In the genomic region with DNA sequence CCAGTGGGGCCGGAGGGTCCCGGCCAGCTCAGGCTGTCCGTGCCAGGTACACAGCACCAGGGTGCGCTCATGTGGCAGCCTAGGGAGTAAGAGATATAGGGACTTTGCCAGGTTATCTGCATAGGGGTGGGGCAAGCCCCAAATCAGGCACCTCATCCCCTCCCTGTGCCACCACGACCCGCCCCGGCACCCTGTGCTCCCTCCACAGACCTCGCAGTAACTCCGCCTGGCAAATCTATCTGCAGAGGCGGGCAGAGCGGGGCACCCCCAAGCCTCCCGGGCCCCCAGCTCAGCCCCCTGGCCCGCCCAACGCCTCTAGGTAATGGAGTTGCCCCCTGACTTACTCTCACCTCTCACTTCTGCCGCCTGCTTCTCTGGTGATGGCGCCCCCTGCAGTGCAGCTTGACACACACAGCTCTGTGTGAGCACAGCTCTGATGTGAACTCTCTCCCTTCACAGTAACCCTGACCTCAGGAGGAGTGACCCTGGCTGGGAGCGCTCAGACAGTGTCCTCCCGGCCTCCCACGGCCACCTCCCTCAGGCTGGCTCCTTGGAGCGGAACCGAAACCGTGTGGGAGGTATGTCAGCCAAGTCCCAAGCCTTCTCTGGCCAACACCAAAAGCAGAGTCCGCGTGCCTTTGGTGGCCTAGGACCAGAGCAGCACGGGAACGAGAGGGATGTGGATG, we compare ENCODE assay signal across 11 mouse cellular contexts. TPM values are rescaled to one million over a fixed set of nuclear protein-coding genes. Genes with fewer than 3 reads are reported as not detected.
DNase-seq lines count a peak whose midpoint lies in the region; ATAC-seq and TF ChIP-seq lines count a peak whose summit lies in the region.
"Had no signal": no experiment of that assay in that cellular context is flagged by ENCODE, and none has a peak within 500 bp of the region (broad histone marks: within the 10 kb centered on the region; RNA-seq: fewer than 3 reads in every experiment).

No protein-coding gene starts in this region.

- no peak overlapping the region for H3K27ac ChIP-seq in midbrain, postnatal 0 days (ENCODE audit: low read depth, low read length)
- no peak overlapping the region for H3K27ac ChIP-seq in midbrain, embryonic 14.5 days (replicated peaks; ENCODE audit: low read depth, low read length)
- no peak overlapping the region for H3K27ac ChIP-seq in limb, embryonic 11.5 days (replicated peaks; ENCODE audit: low read depth, low read length)
- H3K27ac ChIP-seq: embryonic facial prominence, embryonic 15.5 days; macrophage had no signal

- H3K4me1 ChIP-seq in midbrain, postnatal 0 days (ENCODE audit: insufficient read depth, low read length), result no peaks in the 10 kb centered on the region
- H3K4me1 ChIP-seq in midbrain, embryonic 14.5 days (ENCODE audit: control insufficient read depth, insufficient read depth, low read length), result no peaks in the 10 kb centered on the region
- no peaks in the 10 kb centered on the region for H3K4me1 ChIP-seq in limb, embryonic 11.5 days (ENCODE audit: control insufficient read depth, insufficient read depth, low read length)
- H3K4me1 ChIP-seq: embryonic facial prominence, embryonic 15.5 days had no signal

- peak; percentile 53 for TF ChIP-seq CTCF in midbrain, postnatal 0 days (IDR thresholded peaks at IDR 0.05)

- 87% methylated on average over 26 of the region's 26 CpGs for WGBS in midbrain, postnatal 0 days
- WGBS in midbrain, embryonic 14.5 days, result 86% methylated on average over 26 of the region's 26 CpGs
- WGBS in limb, embryonic 11.5 days, result 87% methylated on average over 26 of the region's 26 CpGs

- intact Hi-C loops in left cerebral cortex, postnatal 25 days (cut with DNase I), result no loop called here

- H3K27me3 ChIP-seq in midbrain, postnatal 0 days (ENCODE audit: insufficient read depth, low read length), result no peaks in the 10 kb centered on the region
- H3K27me3 ChIP-seq in midbrain, embryonic 14.5 days (ENCODE audit: control insufficient read depth, insufficient read depth, low read length), result no peaks in the 10 kb centered on the region
- no peaks in the 10 kb centered on the region for H3K27me3 ChIP-seq in limb, embryonic 11.5 days (ENCODE audit: control insufficient read depth, insufficient read depth, low read length)
- H3K27me3 ChIP-seq: embryonic facial prominence, embryonic 15.5 days had no signal

- H3K9me3 ChIP-seq in midbrain, postnatal 0 days (ENCODE audit: low read length), result no peaks in the 10 kb centered on the region
- H3K9me3 ChIP-seq in midbrain, embryonic 14.5 days (ENCODE audit: control insufficient read depth, low read length), result no peaks in the 10 kb centered on the region
- no peaks in the 10 kb centered on the region for H3K9me3 ChIP-seq in limb, embryonic 11.5 days (ENCODE audit: control insufficient read depth, low read length)
- H3K9me3 ChIP-seq: embryonic facial prominence, embryonic 15.5 days had no signal

- no peak overlapping the region for H3K4me3 ChIP-seq in midbrain, postnatal 0 days (ENCODE audit: low read depth, low read length)
- no peak overlapping the region for H3K4me3 ChIP-seq in midbrain, embryonic 14.5 days (replicated peaks; ENCODE audit: low read depth, low read length)
- no peak overlapping the region for H3K4me3 ChIP-seq in limb, embryonic 11.5 days (ENCODE audit: low read depth, low read length)
- H3K4me3 ChIP-seq: embryonic facial prominence, embryonic 15.5 days had no signal

- H3K36me3 ChIP-seq in midbrain, postnatal 0 days (ENCODE audit: insufficient read depth, low read length), result peaks cover 89% of the 10 kb centered on the region
- H3K36me3 ChIP-seq in midbrain, embryonic 14.5 days (ENCODE audit: control insufficient read depth, insufficient read depth, low read length), result peaks cover 94% of the 10 kb centered on the region
- peaks cover 31% of the 10 kb centered on the region for H3K36me3 ChIP-seq in limb, embryonic 11.5 days (ENCODE audit: control insufficient read depth, insufficient read depth, low read length)

- no peak overlapping the region for H3K4me2 ChIP-seq in midbrain, postnatal 0 days (ENCODE audit: low read depth, low read length, poor library complexity, severe bottlenecking)
- H3K4me2 ChIP-seq in midbrain, embryonic 14.5 days (ENCODE audit: low read length), result no peak overlapping the region
- H3K4me2 ChIP-seq in limb, embryonic 11.5 days (ENCODE audit: low read depth, severe bottlenecking), result no peak overlapping the region
- H3K4me2 ChIP-seq: embryonic facial prominence, embryonic 15.5 days had no signal

- no peak for ATAC-seq in midbrain, postnatal 0 days (ENCODE audit: low FRiP score)
- no peak for ATAC-seq in midbrain, embryonic 14.5 days (ENCODE audit: low FRiP score, low TSS enrichment)
- peak; percentile 22; the same call in 1 of the 2 replicates for ATAC-seq in limb, embryonic 11.5 days (ENCODE audit: insufficient number of reproducible peaks, low FRiP score, low TSS enrichment, low read depth)

- no peak overlapping the region for H3K9ac ChIP-seq in midbrain, postnatal 0 days (replicated peaks; ENCODE audit: low read length, poor library complexity, severe bottlenecking)
- H3K9ac ChIP-seq in midbrain, embryonic 14.5 days (replicated peaks; ENCODE audit: low read length), result no peak overlapping the region
- H3K9ac ChIP-seq in limb, embryonic 11.5 days (ENCODE audit: low read length), result no peak overlapping the region
- H3K9ac ChIP-seq: embryonic facial prominence, embryonic 15.5 days had no signal

- peak; percentile 65 for DNase-seq in adrenal gland, postnatal 14 days
- no peak for DNase-seq in adrenal gland, adult 18-20 months (ENCODE audit: low spot score in 2 of 2)
- DNase-seq in midbrain, postnatal 0 days (ENCODE audit: low spot score), result no peak
- DNase-seq in midbrain, embryonic 14.5 days, result no peak
- no peak for DNase-seq in limb, embryonic 11.5 days (ENCODE audit: low spot score)
- peak; percentile 45 for DNase-seq in thymus, postnatal 25 days
- no peak for DNase-seq in left cerebral cortex, postnatal 25 days (ENCODE audit: low spot score in 2 of 2)
- no peak for DNase-seq in cerebellum, adult 8-10 months

RNA-seq across cellular contexts. Expression of a gene that starts 7.1 kb away (rescaled TPM):
- not detected in 2 replicates for total RNA-seq in adrenal gland, postnatal 14 days (2021)
- not detected for total RNA-seq in adrenal gland, adult 18-20 months (2021)
- not detected in 2 replicates for total RNA-seq in midbrain, postnatal 0 days (2014; rRNA removed)
- polyA plus RNA-seq in midbrain, postnatal 0 days (2015; fragmentation: Nextera tagmentation; extraction: Ambion mirVana), result not detected in 2 replicates
- polyA plus RNA-seq in midbrain, embryonic 14.5 days (2014; fragmentation: Nextera tagmentation; extraction: Ambion mirVana), result not detected in 2 replicates
- not detected in 2 replicates for polyA plus RNA-seq in limb, embryonic 11.5 days (2014; fragmentation: Nextera tagmentation; extraction: Ambion mirVana)
- total RNA-seq in left cerebral cortex, postnatal 25 days (2021), result not detected
- polyA plus RNA-seq: embryonic facial prominence, embryonic 15.5 days; macrophage; stomach, embryonic 16.5 days had no signal

RNA-seq across cellular contexts. Expression of a gene that starts 10.5 kb away (rescaled TPM):
- total RNA-seq in adrenal gland, postnatal 14 days (2021), result not detected in 2 replicates
- total RNA-seq in adrenal gland, adult 18-20 months (2021), result under 1 TPM in 1 of 2 experiments, not detected in 1; 0.38 TPM
- not detected in 2 replicates for total RNA-seq in midbrain, postnatal 0 days (2014; rRNA removed)
- 0.78 and 1.1 TPM in 2 replicates for polyA plus RNA-seq in midbrain, postnatal 0 days (2015; fragmentation: Nextera tagmentation; extraction: Ambion mirVana)
- polyA plus RNA-seq in midbrain, embryonic 14.5 days (2014; fragmentation: Nextera tagmentation; extraction: Ambion mirVana), result not detected in 2 replicates
- not detected in 2 replicates for polyA plus RNA-seq in limb, embryonic 11.5 days (2014; fragmentation: Nextera tagmentation; extraction: Ambion mirVana)
- total RNA-seq in left cerebral cortex, postnatal 25 days (2021), result not detected
- polyA plus RNA-seq: macrophage had no signal

RNA-seq across cellular contexts. Expression of a gene that starts 30.4 kb away (rescaled TPM):
- total RNA-seq in adrenal gland, postnatal 14 days (2021), result 0.49 and 0.56 TPM in 2 replicates
- total RNA-seq in adrenal gland, adult 18-20 months (2021), result under 1 TPM in 1 of 2 experiments, not detected in 1; 0.22 TPM
- not detected in 2 replicates for total RNA-seq in midbrain, postnatal 0 days (2014; rRNA removed)
- 0.16 and 0.29 TPM in 2 replicates for polyA plus RNA-seq in midbrain, postnatal 0 days (2015; fragmentation: Nextera tagmentation; extraction: Ambion mirVana)
- polyA plus RNA-seq in midbrain, embryonic 14.5 days (2014; fragmentation: Nextera tagmentation; extraction: Ambion mirVana), result 0.37 and 0.38 TPM in 2 replicates
- polyA plus RNA-seq in limb, embryonic 11.5 days (2014; fragmentation: Nextera tagmentation; extraction: Ambion mirVana), result 1.2 and 1.3 TPM in 2 replicates
- not detected for total RNA-seq in left cerebral cortex, postnatal 25 days (2021)

RNA-seq across cellular contexts. Expression of a gene that starts 38.5 kb away (rescaled TPM):
- 69.6 and 88.5 TPM in 2 replicates for total RNA-seq in adrenal gland, postnatal 14 days (2021)
- total RNA-seq in adrenal gland, adult 18-20 months (2021), result 10 to 100 TPM; 72.6 to 80.7 TPM
- 69.1 and 74.4 TPM in 2 replicates for total RNA-seq in midbrain, postnatal 0 days (2014; rRNA removed)
- 95.8 and 97.2 TPM in 2 replicates for polyA plus RNA-seq in midbrain, postnatal 0 days (2015; fragmentation: Nextera tagmentation; extraction: Ambion mirVana)
- polyA plus RNA-seq in midbrain, embryonic 14.5 days (2014; fragmentation: Nextera tagmentation; extraction: Ambion mirVana), result 95.9 and 104 TPM in 2 replicates
- polyA plus RNA-seq in limb, embryonic 11.5 days (2014; fragmentation: Nextera tagmentation; extraction: Ambion mirVana), result 89.5 and 99.1 TPM in 2 replicates
- total RNA-seq in left cerebral cortex, postnatal 25 days (2021), result 10 to 100 TPM; 78.6 to 81.4 TPM

RNA-seq across cellular contexts. Expression of a gene that starts 38.8 kb away (rescaled TPM):
- 175 and 184 TPM in 2 replicates for total RNA-seq in adrenal gland, postnatal 14 days (2021)
- total RNA-seq in adrenal gland, adult 18-20 months (2021), result 100 to 1,000 TPM; 131 to 138 TPM
- 140 and 159 TPM in 2 replicates for total RNA-seq in midbrain, postnatal 0 days (2014; rRNA removed)
- 160 and 176 TPM in 2 replicates for polyA plus RNA-seq in midbrain, postnatal 0 days (2015; fragmentation: Nextera tagmentation; extraction: Ambion mirVana)
- 158 and 171 TPM in 2 replicates for polyA plus RNA-seq in midbrain, embryonic 14.5 days (2014; fragmentation: Nextera tagmentation; extraction: Ambion mirVana)
- polyA plus RNA-seq in limb, embryonic 11.5 days (2014; fragmentation: Nextera tagmentation; extraction: Ambion mirVana), result 141 and 148 TPM in 2 replicates
- total RNA-seq in left cerebral cortex, postnatal 25 days (2021), result 100 to 1,000 TPM; 110 to 117 TPM

Comparison
In these comparisons a context has a peak if more than half of its experiments do, and no peak if none do; other contexts are left out.
1. DNase-seq: peak in adrenal gland, postnatal 14 days (single experiment) and thymus, postnatal 25 days (single experiment); none in adrenal gland, adult 18-20 months (0 of 2), midbrain, postnatal 0 days (single experiment), midbrain, embryonic 14.5 days (single experiment), limb, embryonic 11.5 days (single experiment), left cerebral cortex, postnatal 25 days (0 of 2) and cerebellum, adult 8-10 months (single experiment).